Mouse (Mus musculus): ENCODE data around the gene Ccdc184.

Gene Ccdc184

DNA sequence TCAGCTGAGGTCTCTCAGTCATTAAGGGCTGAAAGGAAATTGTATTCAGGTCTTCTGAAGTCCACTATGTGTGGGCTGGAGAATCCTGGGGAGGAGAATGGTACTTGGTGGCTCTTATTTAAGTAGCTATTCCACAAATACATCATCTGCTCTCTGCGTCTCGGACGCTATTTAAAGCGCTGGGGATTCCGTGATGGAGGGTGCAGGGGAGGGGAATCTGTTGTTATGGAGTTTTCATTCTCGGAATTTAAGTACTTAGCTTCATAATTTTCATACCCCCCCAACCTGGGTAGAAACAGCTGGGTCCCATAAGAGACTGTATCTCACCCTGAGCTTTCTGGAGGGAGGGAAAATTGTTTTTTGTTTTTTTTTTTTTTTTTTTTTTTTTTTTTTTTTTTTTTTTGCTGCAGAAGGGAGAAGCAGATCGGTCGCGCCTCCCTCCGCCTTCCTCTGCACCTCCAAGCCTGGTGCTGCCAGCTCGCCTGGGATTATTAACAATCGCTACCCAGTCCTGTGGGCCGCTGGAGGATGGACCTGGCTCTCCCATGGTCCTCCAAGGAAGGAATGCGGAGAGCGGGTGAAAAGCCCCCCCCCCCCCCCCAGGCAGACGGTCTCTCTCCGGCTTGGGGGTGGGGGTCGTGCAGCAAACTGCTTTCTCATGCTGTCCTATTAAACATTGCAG, at the start of gene Ccdc184:
TSS of gene Ccdc184 (plus strand) at position 196 of the 682 bp plus-strand sequence.
- peak in 1 of 2 experiments; percentile 45 for DNase-seq (ENCODE audit: low spot score in 2 of 2)

DNA sequence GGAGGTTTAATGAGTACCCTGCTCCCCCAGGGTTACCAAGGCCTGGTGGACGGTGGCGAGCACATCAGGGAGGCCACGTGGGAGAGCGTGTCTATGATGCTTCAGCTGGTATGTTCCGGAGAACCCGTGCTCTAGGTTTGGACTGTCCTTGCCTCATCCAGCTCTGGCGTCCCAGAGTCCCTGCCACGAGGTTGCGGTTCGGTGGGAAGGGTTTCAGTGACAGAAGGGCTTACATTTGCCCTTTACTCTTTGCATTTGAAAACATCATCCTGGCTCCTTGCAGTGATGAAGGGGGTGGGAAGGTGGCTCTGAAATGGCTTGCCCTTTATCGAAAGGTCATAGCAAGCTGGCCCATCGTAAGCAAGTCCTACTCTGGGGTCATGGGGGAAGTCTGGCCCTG, 47.6 kb upstream of the Ccdc184 start:
- no peak for DNase-seq (ENCODE audit: low spot score in 2 of 2)

DNA sequence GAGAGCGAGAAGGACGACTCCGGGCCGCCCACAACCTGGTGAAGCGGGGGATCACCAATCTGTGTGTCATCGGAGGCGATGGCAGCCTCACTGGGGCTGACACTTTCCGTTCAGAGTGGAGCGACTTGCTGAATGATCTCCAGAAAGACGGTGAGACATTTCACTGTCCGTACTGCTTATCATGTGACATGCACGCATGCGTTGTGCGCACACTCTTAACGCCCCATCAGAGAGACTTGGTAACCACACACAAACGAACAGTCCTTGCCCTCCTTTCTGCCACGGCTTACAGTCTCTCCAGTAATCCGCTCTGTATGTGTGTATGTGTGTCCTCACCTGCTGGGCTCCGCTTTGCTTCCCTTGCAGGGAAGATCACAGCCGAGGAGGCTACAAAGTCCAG, 46.1 kb upstream of the Ccdc184 start:
- DNase-seq (ENCODE audit: low spot score in 2 of 2): no peak

DNA sequence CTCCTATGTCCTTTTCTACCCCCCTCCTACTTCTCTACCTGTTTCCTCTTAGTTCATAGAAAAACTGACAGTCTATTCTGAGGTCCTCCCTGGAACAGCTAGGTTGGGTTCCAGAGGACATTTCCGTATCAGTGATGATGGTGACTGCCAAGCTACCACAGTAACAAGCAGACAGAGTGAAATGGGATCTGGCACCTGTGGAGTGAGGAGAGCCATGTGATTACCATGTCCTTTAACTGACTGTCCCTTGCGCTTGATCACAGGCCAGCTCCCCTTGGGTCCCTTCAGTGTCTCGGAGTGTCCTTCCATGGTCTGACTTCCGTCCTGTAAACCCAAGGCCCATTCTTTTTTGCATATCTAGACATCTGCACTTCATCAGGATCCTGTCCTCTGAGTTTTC, 36.0 kb upstream of the Ccdc184 start:
- DNase-seq (ENCODE audit: low spot score in 2 of 2): no peak

DNA sequence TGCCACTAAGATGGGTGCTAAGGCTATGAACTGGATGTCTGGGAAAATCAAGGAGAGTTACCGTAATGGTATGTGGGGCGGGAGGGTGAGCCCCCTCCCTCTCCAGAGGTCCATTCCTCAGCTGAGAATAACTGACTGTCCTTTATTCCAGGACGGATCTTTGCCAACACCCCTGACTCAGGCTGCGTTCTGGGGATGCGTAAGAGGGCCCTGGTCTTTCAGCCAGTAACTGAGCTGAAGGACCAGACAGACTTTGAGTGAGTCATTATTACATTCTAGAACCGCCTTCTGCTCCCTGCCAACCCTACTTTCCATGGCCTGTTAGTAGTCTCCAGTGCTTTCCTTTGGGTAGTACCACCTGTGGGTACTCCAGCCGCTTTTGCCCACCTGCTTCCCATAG, 35.5 kb upstream of the Ccdc184 start:
- no peak for DNase-seq (ENCODE audit: low spot score in 2 of 2)

DNA sequence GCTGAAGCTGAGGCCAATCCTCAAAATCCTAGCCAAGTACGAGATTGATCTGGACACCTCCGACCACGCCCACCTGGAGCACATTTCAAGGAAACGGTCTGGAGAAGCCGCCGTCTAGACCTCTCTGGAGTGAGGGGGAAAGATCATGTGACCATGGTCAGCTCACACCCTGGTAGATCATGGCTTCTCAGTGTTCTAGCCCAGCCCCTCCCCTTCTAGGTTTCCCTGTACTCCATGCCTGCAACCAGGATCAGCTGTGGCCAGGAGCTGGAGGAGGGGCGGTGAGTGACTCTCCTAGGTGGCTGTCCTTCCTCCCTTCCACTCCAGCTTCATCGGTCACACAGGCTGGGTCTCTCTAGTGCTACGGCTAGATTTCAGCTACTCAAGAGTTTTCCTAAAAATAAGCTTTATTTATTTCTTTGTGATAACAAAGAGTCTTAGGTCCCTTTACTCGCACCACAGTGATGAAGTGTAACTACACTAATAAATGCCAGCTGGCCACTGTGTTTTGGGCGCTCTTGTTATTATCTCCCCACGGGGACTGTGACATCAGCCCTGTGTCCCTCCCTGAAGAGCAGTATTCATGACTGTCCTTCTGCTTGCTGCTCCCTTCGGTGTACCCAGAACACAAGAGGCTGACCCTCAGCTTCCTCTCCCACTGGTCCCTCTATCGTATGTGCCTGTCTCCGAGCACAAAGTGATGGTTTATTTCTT, 34.9 kb upstream of the Ccdc184 start:
- DNase-seq (ENCODE audit: low spot score in 2 of 2): no peak

DNA sequence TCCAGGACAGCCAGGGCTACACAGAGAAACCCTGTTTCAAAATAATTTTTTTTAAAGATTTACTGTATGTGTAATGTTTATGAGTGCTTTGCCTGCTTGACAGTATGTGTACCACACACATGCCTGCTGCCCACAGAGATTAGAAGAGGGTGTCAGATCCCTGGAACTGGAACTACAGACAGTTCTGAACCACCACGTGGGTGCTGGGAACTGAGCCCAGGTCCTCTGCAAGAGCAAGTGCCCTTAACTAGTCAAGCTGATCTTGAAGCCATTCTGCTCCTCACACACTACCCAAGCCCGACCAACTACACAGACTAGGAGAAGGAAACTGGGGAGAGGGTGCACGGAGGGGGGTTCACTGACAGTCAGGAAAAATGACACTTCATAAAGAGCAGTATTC, 33.5 kb upstream of the Ccdc184 start:
- no peak for DNase-seq (ENCODE audit: low spot score in 2 of 2)

DNA sequence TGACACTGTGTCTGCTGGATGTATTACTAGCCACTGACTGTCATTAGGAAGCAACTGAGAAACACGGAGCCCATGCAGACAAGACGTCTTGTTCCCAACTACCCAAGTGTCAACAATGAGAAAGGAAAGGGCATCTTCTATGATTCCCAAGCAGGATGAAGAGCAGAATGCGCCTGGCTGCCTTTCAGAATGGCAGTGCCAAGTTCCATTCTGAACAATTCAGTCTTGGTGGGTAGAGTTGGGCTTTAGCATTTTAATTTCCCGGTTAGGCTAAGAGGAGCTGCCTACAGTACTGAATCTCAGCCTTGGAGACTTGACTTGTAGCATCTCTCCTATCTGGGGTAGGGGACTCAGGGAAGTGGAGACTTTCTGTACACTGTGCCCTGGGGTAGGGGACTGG, 32.9 kb upstream of the Ccdc184 start:
- DNase-seq (ENCODE audit: low spot score in 2 of 2): no peak

DNA sequence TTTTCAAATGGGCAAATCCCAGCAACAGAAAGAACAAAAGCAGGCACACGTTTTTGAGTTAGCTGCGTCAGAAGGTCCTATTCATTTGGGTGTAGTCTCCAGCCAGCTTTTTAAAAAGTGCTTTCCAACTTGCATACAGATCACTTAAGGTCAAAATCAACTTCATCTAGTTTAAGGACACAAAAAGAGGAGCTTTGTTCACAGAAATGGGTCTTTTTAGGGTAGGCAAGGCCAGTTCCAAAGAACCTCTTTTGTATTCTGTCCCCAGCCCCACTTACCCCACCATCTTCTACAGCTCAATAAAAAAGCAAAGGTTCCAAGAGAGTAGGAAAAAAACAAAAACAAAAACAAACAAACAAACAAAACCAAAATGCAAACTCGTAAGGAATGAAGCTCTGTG, 32.3 kb upstream of the Ccdc184 start:
- DNase-seq (ENCODE audit: low spot score in 2 of 2): no peak

DNA sequence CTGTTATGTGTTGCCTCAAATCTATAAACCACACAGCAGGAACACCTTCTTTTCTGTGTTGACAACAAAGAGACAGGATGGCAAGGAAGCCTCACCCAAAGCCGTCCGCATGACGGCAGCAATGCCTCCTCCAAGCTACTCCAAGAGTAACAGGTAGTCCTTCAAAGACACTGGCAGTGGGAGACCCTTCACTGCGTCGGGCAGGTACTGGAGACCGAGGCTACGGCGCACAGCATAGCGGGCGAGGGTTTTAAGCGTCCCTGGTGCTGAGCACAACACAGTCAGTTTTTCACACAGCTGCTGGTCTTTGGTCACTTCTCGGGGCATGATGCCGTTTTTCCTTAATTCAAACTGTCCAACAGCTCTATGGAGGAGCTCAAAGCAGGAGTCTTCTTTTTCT, 31.3 kb upstream of the Ccdc184 start:
- DNase-seq (ENCODE audit: low spot score in 2 of 2): no peak

DNA sequence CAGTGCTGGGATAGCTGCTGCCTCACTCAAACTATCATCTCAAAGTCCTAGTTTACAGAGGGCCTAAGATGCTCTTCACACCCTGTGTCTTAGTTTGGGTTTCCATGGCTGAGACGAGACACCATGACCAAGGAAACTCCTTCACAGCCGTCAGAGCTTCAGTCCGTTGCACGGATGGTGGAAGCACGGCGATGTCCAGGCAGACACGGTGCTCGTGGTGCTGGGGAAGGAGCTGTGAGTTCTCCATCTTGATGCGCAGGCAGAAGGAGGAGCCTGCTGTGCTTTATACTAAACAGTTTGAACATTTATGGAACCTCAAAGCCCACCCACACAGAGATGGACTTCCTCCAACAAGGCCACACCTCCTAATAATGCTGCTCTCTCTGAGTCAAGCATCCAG, 30.1 kb upstream of the Ccdc184 start:
- DNase-seq (ENCODE audit: low spot score in 2 of 2): no peak

DNA sequence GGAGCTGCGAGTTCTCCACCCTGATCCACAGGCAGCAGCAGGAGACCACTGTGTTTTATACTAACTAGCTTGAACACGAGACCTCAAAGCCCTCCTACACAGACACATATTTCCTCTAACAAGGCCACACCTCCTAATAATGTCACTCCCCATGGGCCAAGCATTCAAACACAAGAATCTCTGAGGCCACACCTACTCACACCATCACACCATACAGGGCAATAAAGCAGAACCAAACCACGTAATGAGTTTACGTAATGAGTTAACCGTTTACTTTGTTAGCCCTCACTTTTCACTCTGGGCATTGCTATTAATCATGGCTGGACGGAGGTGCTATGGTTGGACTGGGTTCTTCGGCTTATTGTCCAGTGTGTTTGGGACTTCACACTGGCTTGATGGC, 27.2 kb upstream of the Ccdc184 start:
- no peak for DNase-seq (ENCODE audit: low spot score in 2 of 2)

DNA sequence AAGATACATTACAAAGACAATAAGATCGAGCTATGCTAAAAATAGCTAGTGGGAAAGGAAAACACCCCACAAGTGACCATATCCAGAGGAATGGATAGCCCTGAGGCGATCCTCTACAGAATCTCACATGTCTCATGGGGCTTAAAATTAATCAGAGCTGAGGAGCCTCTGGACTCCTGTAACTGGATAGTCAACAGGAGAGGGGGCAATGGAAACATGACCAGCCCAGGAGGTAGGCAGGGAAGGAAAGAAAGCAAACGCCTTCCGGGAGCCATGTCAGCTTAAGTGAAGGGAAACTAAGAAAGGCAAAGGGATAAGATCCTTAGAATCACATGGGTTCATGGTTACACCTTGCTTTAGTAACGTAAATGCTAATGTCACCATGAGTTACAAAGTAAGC, 26.1 kb upstream of the Ccdc184 start:
- DNase-seq (ENCODE audit: low spot score in 2 of 2): no peak

DNA sequence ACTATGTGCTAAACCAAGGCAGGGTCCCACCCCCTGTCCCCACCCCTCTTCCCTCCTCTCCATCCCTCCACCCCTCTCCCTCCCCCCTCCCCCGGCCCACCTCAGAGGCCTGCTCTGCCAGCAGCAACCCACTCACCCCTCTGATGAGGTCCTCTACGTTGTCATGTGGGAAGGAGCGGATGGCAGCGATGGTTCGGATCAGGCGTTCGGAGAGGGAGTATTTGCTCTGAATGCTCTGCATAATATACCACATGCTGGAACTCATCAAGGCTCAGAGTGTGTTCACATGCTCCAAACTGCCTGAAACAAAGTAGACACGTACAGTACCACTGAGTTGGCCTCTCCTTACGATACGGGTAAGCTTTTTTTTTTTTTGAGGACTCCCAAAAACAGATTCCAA, 24.4 kb upstream of the Ccdc184 start:
- no peak for DNase-seq (ENCODE audit: low spot score in 2 of 2)

DNA sequence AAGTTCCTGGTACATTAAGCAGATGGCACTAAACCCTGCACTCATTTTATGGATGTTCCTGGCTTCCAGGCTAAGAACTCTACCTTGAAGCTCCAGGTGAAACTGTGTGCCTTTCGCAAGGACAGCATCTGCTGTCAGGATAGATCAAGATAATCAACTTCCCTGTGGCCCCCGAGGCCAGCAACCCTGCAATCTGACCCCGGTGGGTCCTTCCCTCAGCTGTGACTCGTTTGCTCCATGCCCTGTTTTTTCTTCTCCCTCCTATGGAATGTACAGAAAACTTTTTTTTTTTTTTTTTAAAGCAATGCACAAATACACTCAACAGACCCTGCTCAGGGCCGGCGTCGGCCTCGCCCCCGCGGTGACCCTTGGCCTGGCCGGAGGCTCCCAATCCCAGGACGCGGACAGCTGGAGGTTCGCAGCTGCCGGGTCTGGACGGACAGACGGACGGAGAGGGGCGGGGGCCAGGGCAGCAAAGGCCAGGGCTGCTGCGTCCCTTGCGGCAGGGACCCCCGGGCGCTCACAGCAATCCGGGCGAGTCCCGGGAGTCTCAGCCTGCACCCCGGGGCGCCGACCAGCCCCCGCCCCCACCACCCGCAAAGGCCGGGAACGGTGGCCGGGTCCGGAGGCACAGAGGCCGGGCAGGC, 22.0 kb upstream of the Ccdc184 start:
- DNase-seq (ENCODE audit: low spot score in 2 of 2): no peak

DNA sequence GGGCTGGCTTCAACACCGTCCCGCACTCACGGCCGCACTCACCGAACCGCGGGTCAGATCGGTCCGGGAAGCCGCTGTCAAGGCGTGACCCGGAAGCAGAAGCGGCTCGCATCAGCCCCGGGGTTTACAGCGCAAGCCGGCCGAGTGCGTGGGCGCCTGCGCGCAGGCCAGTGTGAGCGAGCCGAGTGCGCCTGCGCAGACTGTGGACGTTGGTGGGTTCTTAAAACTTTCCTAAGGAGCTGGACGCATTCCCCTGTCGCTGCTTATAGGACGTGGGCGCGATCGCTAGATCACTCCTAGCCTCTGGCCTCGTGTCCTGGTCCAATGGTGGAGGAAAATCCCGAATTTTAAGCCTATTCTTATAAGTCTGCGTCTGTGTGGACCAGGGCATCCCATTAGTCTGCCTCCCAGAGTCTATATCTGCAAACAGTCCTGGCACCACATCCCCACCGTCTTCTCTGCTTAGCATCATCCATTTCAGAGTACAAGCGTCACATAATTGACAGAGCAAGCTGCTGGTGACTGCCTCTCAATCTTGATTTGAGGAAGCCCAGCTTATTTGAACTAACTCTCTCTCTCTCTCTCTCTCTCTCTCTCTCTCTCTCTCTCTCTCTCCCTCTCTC, 21.3 kb upstream of the Ccdc184 start:
- peak; percentile 78 to 94 for DNase-seq (ENCODE audit: low spot score in 2 of 2)

DNA sequence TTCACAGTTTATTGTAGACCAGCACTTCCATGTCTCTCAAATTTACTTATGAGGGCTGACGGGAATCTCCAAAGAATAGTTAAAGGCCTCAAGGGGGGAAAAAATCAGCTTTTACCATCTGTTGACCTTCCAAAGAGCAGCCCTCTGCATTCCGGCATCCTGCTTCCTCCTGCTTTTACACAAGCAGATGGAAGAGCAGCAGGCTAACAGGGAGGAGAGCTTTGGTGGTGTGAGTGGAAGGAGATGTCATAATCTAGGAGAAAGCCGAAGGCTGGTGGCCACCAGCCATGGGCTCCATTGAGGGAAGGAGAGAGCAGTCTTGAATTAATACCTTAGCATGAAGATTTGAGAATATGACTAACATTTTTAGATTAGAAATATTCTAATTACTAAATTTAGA, 18.6 kb upstream of the Ccdc184 start:
- no peak for DNase-seq (ENCODE audit: low spot score in 2 of 2)

DNA sequence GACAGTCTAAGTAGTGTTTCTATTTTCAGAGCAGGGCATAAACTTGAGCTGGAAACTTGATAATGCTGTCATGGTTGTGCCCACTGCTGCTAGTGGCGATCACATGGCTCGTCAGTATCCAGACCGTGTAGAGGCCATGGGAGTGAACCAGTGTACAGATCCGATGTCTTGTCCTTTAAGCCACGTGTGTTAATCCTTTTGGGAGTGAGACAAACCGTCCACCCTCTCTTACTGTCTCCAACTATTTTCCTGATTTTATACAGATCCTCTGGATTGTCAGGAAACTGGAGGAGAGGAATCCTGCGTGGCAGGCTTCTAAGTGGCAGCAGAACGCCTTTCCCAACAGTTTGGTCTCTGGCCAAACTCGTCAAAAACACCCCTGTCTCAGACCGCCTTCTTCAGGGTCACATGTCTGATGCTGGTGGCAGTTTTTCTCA, 17.8 kb upstream of the Ccdc184 start:
- no peak for DNase-seq (ENCODE audit: low spot score in 2 of 2)

DNA sequence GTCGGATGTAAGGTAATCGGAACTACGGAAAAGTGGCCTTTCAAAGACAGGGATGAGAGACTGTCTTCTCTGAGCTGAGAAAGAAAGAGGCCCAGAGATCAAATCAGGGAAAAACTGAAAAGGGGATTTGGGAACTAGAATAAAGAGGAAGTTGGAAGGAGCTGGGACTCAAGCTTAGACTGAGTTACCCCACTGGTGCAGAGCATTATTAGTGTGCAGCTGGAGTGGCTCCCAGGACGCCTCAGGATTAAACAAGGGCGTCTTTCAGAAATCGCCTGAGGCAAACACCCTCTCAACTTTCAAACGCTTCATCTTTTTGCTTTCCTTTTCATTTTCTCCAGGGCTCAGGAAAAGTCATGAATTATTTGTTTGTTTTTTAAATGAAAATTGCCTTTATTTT, 14.0 kb upstream of the Ccdc184 start:
- no peak for DNase-seq (ENCODE audit: low spot score in 2 of 2)

DNA sequence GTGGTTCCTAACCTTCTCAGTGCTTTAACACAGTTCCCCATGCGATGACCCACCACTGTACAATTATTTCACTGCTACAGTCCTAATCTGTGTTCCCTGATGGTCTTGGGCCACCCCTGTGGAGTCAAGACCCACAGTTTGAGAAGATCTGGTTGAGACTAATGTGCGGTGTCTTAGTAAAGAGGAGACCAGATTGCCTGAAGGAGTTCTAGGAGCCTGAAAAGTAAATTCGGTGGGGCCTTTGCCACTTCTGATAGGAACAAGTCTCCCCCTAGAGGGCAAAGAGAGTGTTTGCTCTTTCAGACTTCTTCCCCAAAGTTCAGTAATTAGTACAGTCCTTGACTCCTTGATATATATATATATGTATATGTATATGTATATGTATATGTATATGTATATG, 13.3 kb upstream of the Ccdc184 start:
- no peak for DNase-seq (ENCODE audit: low spot score in 2 of 2)

DNA sequence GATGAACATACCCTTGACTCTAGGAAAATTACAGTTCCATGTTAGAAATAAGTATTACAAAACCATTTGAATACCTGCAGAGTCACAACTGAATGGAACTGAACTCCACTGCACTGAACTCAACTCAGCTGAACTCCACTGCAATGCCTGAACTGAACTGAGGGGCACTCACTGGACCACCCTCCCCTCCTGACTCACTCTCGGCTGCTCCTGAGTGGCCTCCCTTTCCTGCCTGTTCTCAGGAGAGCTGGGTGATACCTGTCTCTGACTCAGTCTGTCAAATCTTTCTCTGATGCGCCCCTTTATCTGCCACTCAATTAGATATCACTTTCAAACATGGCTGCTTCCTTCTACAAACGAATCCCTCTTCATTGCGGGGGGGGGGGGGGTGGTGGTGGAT, 12.8 kb upstream of the Ccdc184 start:
- no peak for DNase-seq (ENCODE audit: low spot score in 2 of 2)

DNA sequence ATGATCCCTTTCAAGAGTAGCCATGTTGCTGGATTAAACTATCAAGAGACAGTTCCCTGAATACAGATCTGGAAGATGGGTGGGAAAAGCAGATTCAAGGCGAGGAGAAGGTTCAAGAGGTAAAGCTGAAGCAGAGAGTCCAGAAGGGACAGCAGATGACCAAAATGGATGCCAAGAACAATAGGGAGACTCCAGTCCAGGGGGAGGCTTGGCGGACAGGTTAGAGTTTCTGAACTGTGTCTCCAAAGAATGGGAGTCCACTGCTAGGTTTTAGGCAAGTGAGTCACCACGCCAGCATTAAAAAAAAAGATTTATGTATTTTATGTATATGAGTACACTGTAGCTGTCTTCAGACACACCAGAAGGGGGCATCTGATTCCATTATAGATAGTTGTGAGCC, 12.3 kb upstream of the Ccdc184 start:
- no peak for DNase-seq (ENCODE audit: low spot score in 2 of 2)

DNA sequence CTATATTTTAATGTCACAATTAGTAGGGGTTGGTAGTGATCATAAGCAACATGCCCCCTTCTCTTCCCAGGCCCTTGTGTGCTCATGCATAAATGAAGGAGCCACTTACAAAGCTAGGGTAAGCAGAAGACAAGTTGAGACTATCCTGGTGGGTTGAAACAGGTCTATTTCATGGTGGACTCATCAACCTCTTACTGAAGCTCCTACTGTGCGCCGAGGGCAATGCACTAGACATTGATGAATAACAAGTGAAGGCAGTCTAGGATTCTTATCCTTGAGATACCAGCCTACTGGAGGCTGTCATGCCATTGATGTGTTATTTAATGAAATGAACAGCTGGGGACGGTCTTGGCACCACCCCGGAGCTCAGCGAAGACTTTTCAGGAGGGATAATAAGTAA, 11.7 kb upstream of the Ccdc184 start:
- DNase-seq (ENCODE audit: low spot score in 2 of 2): no peak
